ENCODE assay signal across 8 mouse cellular contexts in the genomic region with DNA sequence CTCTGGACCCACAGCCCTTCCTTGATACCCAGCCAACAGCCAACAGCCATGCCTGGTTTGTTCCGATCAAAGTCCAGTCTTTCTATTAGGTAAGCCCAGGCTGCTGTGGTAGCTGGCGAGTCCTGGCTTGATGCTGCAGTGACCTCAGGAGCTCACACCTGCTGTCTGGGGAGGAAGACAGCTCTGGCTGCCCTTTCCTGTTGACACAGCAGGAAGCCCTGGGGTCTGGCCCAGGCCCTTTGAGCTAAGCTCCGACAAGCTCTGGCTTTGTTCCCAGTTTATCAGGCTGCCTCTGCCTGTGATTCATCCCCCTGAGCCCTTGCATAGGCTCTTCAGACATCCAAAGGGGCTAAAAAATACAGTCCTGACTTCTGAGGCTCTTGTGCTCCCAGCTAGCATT. TPM values are rescaled to one million over a fixed set of nuclear protein-coding genes. Genes with fewer than 3 reads are reported as not detected.
DNase-seq lines count a peak whose midpoint lies in the region; ATAC-seq and TF ChIP-seq lines count a peak whose summit lies in the region.

No protein-coding gene starts in this region.

- peak; percentile 48; the same call in 1 of the 2 replicates for ATAC-seq in limb, embryonic 15.5 days (ENCODE audit: insufficient number of reproducible peaks, low FRiP score, low TSS enrichment, low read depth)

- no peak for TF ChIP-seq CTCF in small intestine, adult 2 months (IDR thresholded peaks at IDR 0.05; ENCODE audit: extremely low read depth, insufficient read length, insufficient replicate concordance, low read depth, low read length)
- TF ChIP-seq CTCF in left cerebral cortex, adult 2 months (IDR thresholded peaks at IDR 0.05) = no peak

- no peaks in the 10 kb centered on the region for H3K36me3 ChIP-seq in limb, embryonic 15.5 days
- no peaks in the 10 kb centered on the region for H3K36me3 ChIP-seq in small intestine, adult 2 months (ENCODE audit: control insufficient read depth, insufficient read depth, low read length)

- intact Hi-C loops in left cerebral cortex, adult 2 months (cut with DNase I) = no loop called here

- H3K9ac ChIP-seq in limb, embryonic 15.5 days = no peak overlapping the region

- H3K27ac ChIP-seq in limb, embryonic 15.5 days = no peak overlapping the region
- peak overlapping the region; percentile 67 for H3K27ac ChIP-seq in small intestine, adult 2 months (ENCODE audit: insufficient read depth, low read depth, low read length)
- H3K27ac ChIP-seq in left cerebral cortex, adult 2 months = no peak overlapping the region

- peak; percentile 45 for DNase-seq in ovary, adult 18-20 months (ENCODE audit: low spot score)
- DNase-seq in ovary, postnatal 14 days (ENCODE audit: low spot score) = no peak
- peak; percentile 47 to 65 for DNase-seq in cerebellum, postnatal 25 days
- peak; percentile 62 for DNase-seq in heart, postnatal 4 days
- no peak for DNase-seq in left cerebral cortex, adult 2 months (ENCODE audit: extremely low spot score in 1 of 2, low spot score in 2 of 2)
- no peak for DNase-seq in thymus, postnatal 14 days

- no peak for TF ChIP-seq POLR2A in small intestine, adult 2 months (IDR thresholded peaks at IDR 0.05; ENCODE audit: low read depth, low read length)

- 29% methylated on average over 3 of the region's 3 CpGs for WGBS in limb, embryonic 15.5 days
- 11% methylated on average over 3 of the region's 3 CpGs for WGBS in small intestine, adult 2 months

- no peaks in the 10 kb centered on the region for H3K27me3 ChIP-seq in limb, embryonic 15.5 days
- no peaks in the 10 kb centered on the region for H3K27me3 ChIP-seq in small intestine, adult 2 months (ENCODE audit: control insufficient read depth, insufficient read depth, low read length)

- H3K9me3 ChIP-seq in limb, embryonic 15.5 days = no peaks in the 10 kb centered on the region

- no peak overlapping the region for H3K4me3 ChIP-seq in limb, embryonic 15.5 days
- no peak overlapping the region for H3K4me3 ChIP-seq in small intestine, adult 2 months (ENCODE audit: low read depth, low read length)
- H3K4me3 ChIP-seq in left cerebral cortex, adult 2 months = no peak overlapping the region

- 0 out of 2 replicates have a peak, but pooled peaks cover 5% of the 10 kb centered on the region for H3K4me1 ChIP-seq in limb, embryonic 15.5 days
- H3K4me1 ChIP-seq in small intestine, adult 2 months (ENCODE audit: control insufficient read depth, insufficient read depth, insufficient read length, low read length) = peaks cover 13% of the 10 kb centered on the region

- H3K4me2 ChIP-seq in limb, embryonic 15.5 days = no peak overlapping the region

RNA-seq across cellular contexts. Expression of a gene that starts 23.5 kb away (rescaled TPM):
- total RNA-seq in heart, postnatal 4 days (2021) = 1 to 10 TPM; 4.7 to 4.8 TPM
- 13.0 and 13.5 TPM in 2 replicates for polyA plus RNA-seq in limb, embryonic 15.5 days (2015; fragmentation: Nextera tagmentation; extraction: Ambion mirVana)
- polyA plus RNA-seq in small intestine, adult 2 months (2012; rRNA removed) = 11.5 and 23.8 TPM in 2 replicates
- total RNA-seq in left cerebral cortex, adult 2 months (2021) = 1 to 10 TPM; 7.2 to 8.9 TPM

RNA-seq across cellular contexts. Expression of a gene that starts 24.5 kb away (rescaled TPM):
- 10 to 100 TPM; 80.8 to 86.6 TPM for total RNA-seq in heart, postnatal 4 days (2021)
- polyA plus RNA-seq in limb, embryonic 15.5 days (2015; fragmentation: Nextera tagmentation; extraction: Ambion mirVana) = 106 and 113 TPM in 2 replicates
- polyA plus RNA-seq in small intestine, adult 2 months (2012; rRNA removed) = 58.1 and 86.1 TPM in 2 replicates
- 10 to 100 TPM; 86.4 to 88.9 TPM for total RNA-seq in left cerebral cortex, adult 2 months (2021)

RNA-seq across cellular contexts. Expression of a gene that starts 25.0 kb away (rescaled TPM):
- total RNA-seq in heart, postnatal 4 days (2021) = 1 to 10 TPM in 1 of 2 experiments, not detected in 1; 5.8 TPM
- 2.6 and 4.9 TPM in 2 replicates for polyA plus RNA-seq in limb, embryonic 15.5 days (2015; fragmentation: Nextera tagmentation; extraction: Ambion mirVana)
- 21.9 and 37.3 TPM in 2 replicates for polyA plus RNA-seq in small intestine, adult 2 months (2012; rRNA removed)
- total RNA-seq in left cerebral cortex, adult 2 months (2021) = 1 to 10 TPM; 2.4 to 2.6 TPM

RNA-seq across cellular contexts. Expression of a gene that starts 45.3 kb away (rescaled TPM):
- total RNA-seq in heart, postnatal 4 days (2021) = 10 to 100 TPM; 51.5 to 56.0 TPM
- 55.1 and 65.4 TPM in 2 replicates for polyA plus RNA-seq in limb, embryonic 15.5 days (2015; fragmentation: Nextera tagmentation; extraction: Ambion mirVana)
- polyA plus RNA-seq in small intestine, adult 2 months (2012; rRNA removed) = 206 and 264 TPM in 2 replicates
- total RNA-seq in left cerebral cortex, adult 2 months (2021) = 10 to 100 TPM; 60.1 to 61.4 TPM

Comparison
In these comparisons a context has a peak if more than half of its experiments do, and no peak if none do; other contexts are left out.
1. DNase-seq: peak in ovary, adult 18-20 months (single experiment), cerebellum, postnatal 25 days (2 of 2) and heart, postnatal 4 days (single experiment); none in ovary, postnatal 14 days (single experiment), left cerebral cortex, adult 2 months (0 of 2) and thymus, postnatal 14 days (single experiment).